Mouse (Mus musculus): Measurements from ENCODE around the gene Itgb4. TPM values are rescaled to one million over a fixed set of nuclear protein-coding genes. Genes with fewer than 3 reads are reported as not detected.

Gene Itgb4
- polyA plus RNA-seq, 2 experiments: 0.11 to 0.17 TPM

DNA sequence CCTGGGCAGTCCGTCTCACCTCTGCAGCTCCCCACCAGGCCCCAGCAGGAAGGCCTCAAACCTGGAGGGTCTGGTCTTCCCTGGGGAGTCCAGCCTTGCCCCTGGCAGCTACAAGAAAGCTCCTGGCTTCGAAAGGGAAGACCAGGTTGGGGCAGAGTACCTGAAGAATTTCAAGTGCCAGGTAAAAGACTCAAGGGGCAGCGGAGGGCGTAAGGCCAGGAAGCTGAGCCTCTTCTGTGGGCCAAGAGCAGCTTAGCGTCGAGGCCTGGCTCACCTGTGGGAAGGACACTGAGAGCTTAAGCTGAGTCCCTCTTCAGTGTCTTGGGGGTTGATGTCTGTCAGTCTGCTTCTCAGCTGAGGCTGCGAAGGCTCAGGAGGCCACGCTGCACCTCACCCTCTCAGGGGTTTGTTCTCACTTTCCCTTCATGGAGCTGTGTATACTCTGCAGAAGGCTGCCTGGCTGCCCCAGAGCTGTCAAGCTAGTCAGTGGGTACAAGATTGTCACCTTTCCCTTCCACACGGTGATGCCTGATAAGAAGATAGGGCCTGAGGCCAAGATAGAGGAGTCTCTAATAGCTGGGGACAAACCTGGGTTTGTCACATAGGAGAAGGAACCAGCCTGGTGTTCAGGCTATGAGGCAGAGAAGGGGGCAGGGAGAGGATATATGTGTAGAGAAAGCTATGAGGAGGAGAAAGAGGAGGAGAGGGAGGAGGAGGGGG, 79.2 kb downstream of the Itgb4 start:
- H3K27ac ChIP-seq: no peak overlapping the region
- peaks cover 61% of the 10 kb centered on the region for H3K36me3 ChIP-seq (replicated peaks; ENCODE audit: control insufficient read depth, insufficient read depth, low read depth)
- no peak overlapping the region for H3K4me3 ChIP-seq (ENCODE audit: insufficient read depth in 1 of 2, low read depth in 2 of 2, low read length in 2 of 2)
- no peak overlapping the region for H3K4me2 ChIP-seq (ENCODE audit: low read depth)
- peaks cover 13 to 28% of the 10 kb centered on the region in 2 experiments for H3K4me1 ChIP-seq (replicated peaks; ENCODE audit: control insufficient read depth in 2 of 2, insufficient read depth in 2 of 2, low read length in 1 of 2)
- ATAC-seq (ENCODE audit: insufficient read depth) (peak; percentile 27; the same call in 1 of the 2 replicates), DNase-seq (ENCODE audit: low read depth in 3 of 3, low spot score in 3 of 3) (no peak)
- H3K9ac ChIP-seq (replicated peaks): no peak overlapping the region; the same call in 1 of the 2 replicates
- TF ChIP-seq EP300 (IDR thresholded peaks at IDR 0.05; ENCODE audit: low read depth): 0 out of 2 replicates have a peak, but pooled peaks have one; percentile 28
- no peak for TF ChIP-seq CTCF (IDR thresholded peaks at IDR 0.05; ENCODE audit: low read depth)
- no peaks in the 10 kb centered on the region for H3K9me3 ChIP-seq (ENCODE audit: control insufficient read depth, low read length)
- WGBS (ENCODE audit: insufficient replicate concordance): 73% methylated on average over 9 of the region's 9 CpGs
- no peaks in the 10 kb centered on the region for H3K27me3 ChIP-seq (ENCODE audit: control insufficient read depth, insufficient read depth, low read length)

DNA sequence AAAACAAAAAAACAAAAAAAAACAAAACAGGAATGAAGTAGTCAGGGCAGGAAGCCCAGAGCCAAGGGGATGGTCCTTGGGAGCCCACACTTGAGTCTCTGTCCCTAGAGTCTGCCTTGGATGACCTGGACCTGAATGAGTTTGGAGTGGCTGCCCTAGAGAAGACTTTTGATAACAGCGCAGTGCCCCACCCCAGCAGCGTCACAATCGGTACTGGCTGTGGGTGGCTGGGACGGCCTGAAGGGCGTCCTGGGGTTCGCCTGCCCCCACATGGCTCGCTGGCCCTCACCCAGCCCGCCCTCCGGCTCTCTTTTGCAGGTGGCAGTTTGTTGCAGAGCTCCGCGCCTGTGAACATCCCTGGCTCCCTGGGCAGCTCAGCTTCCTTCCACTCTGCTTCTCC, 81.4 kb downstream of the Itgb4 start:
- peaks cover 13 to 28% of the 10 kb centered on the region in 2 experiments for H3K4me1 ChIP-seq (replicated peaks; ENCODE audit: control insufficient read depth in 2 of 2, insufficient read depth in 2 of 2, low read length in 1 of 2)
- H3K9ac ChIP-seq (replicated peaks): no peak overlapping the region

DNA sequence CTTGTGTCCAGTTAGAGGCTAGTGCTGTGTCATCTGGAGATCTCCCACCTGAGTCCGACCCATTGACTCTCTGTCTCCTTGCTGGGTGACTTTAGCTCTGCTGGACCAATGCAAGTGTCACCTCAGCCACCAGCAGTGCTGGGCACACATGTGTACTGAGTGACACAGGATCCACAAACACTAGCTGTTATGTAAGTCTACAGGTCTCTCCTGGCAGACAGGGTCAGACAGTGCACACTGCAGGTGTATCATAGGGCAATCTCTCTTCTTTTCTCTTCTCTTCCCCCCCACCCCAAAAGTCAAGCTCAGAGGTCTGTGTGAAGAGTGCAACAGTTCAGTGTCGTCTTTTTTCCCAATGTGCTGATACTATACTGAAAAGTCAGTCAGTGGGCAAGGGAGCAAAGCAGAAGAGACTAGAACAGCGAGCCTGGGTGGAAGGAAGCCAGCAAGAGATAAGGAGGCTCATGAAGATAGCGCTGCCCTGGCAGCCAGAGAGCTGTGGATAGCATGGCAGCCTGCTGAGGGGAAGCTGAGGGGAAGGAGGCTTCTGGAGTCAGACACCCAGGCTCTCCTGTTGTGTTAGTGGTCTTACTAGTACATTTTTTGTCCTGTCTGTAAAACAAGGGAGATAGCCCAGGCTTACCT, 82.8 kb downstream of the Itgb4 start:
- H3K36me3 ChIP-seq (replicated peaks; ENCODE audit: control insufficient read depth, insufficient read depth, low read depth): peaks cover 53% of the 10 kb centered on the region
- DNase-seq (ENCODE audit: low read depth in 3 of 3, low spot score in 3 of 3) (peak in 1 of 3 experiments; percentile 41), ATAC-seq (ENCODE audit: insufficient read depth) (peak; percentile 75)
- H3K27ac ChIP-seq: peak overlapping the region; percentile 50
- H3K4me2 ChIP-seq (ENCODE audit: low read depth): peak overlapping the region; percentile 16
- no peak overlapping the region for H3K9ac ChIP-seq (replicated peaks)
- H3K4me3 ChIP-seq (ENCODE audit: insufficient read depth in 1 of 2, low read depth in 2 of 2, low read length in 2 of 2): no peak overlapping the region
- 23% methylated on average over 4 of the region's 4 CpGs for WGBS (ENCODE audit: insufficient replicate concordance)
- 0 out of 2 replicates have a peak, but pooled peaks have one; percentile 27 for TF ChIP-seq EP300 (IDR thresholded peaks at IDR 0.05; ENCODE audit: low read depth)
- TF ChIP-seq CTCF (IDR thresholded peaks at IDR 0.05; ENCODE audit: low read depth): no peak
- peaks cover 13 to 28% of the 10 kb centered on the region in 2 experiments for H3K4me1 ChIP-seq (replicated peaks; ENCODE audit: control insufficient read depth in 2 of 2, insufficient read depth in 2 of 2, low read length in 1 of 2)
- H3K27me3 ChIP-seq (ENCODE audit: control insufficient read depth, insufficient read depth, low read length): no peaks in the 10 kb centered on the region
- H3K9me3 ChIP-seq (ENCODE audit: control insufficient read depth, low read length): no peaks in the 10 kb centered on the region

More for the DNA sequence above, 81.4 kb downstream of the Itgb4 start:
- Histone ChIP-seq H3K27me3 (ENCODE audit: control insufficient read depth, insufficient read depth, low read length) (no peaks in the 10 kb centered on the region), H3K4me2 (ENCODE audit: low read depth) (no peak overlapping the region), H3K27ac (no peak overlapping the region), H3K9me3 (ENCODE audit: control insufficient read depth, low read length) (no peaks in the 10 kb centered on the region), H3K36me3 (replicated peaks; ENCODE audit: control insufficient read depth, insufficient read depth, low read depth) (peaks cover 58% of the 10 kb centered on the region), H3K4me3 (ENCODE audit: insufficient read depth in 1 of 2, low read depth in 2 of 2, low read length in 2 of 2) (no peak overlapping the region)
- no peak for DNase-seq (ENCODE audit: low read depth in 3 of 3, low spot score in 3 of 3)
- ATAC-seq (ENCODE audit: insufficient read depth): no peak
- 62% methylated on average over 11 of the region's 11 CpGs for WGBS (ENCODE audit: insufficient replicate concordance)
- TF ChIP-seq EP300 (IDR thresholded peaks at IDR 0.05; ENCODE audit: low read depth) (no peak), CTCF (IDR thresholded peaks at IDR 0.05; ENCODE audit: low read depth) (no peak)

Other genes starting within 250 kb of the Itgb4 start
- gene Tmem94, start 209.3 kb upstream of the Itgb4 start, polyA plus RNA-seq (2012; rRNA removed): 11.0 and 13.8 TPM in 2 replicates
- 3.7 and 6.1 TPM in 2 replicates for gene Tmem94, start 209.3 kb upstream of the Itgb4 start, polyA plus RNA-seq (2014; fragmentation: Nextera tagmentation; extraction: Ambion mirVana)
- 7.1 and 7.8 TPM in 2 replicates for gene Caskin2, start 161.1 kb upstream of the Itgb4 start, polyA plus RNA-seq (2012; rRNA removed)
- gene Caskin2, start 161.1 kb upstream of the Itgb4 start, polyA plus RNA-seq (2014; fragmentation: Nextera tagmentation; extraction: Ambion mirVana): 4.9 and 6.1 TPM in 2 replicates
- gene Tsen54, start 160.0 kb upstream of the Itgb4 start, polyA plus RNA-seq (2012; rRNA removed): 12.4 and 12.9 TPM in 2 replicates
- gene Tsen54, start 160.0 kb upstream of the Itgb4 start, polyA plus RNA-seq (2014; fragmentation: Nextera tagmentation; extraction: Ambion mirVana): 9.7 and 12.4 TPM in 2 replicates
- 9.4 and 10.5 TPM in 2 replicates for gene Llgl2, start 150.7 kb upstream of the Itgb4 start, polyA plus RNA-seq (2012; rRNA removed)
- gene Llgl2, start 150.7 kb upstream of the Itgb4 start, polyA plus RNA-seq (2014; fragmentation: Nextera tagmentation; extraction: Ambion mirVana): 7.5 and 9.3 TPM in 2 replicates
- 0.36 and 0.42 TPM in 2 replicates for gene Myo15b, start 116.3 kb upstream of the Itgb4 start, polyA plus RNA-seq (2012; rRNA removed)
- 0.09 and 0.29 TPM in 2 replicates for gene Myo15b, start 116.3 kb upstream of the Itgb4 start, polyA plus RNA-seq (2014; fragmentation: Nextera tagmentation; extraction: Ambion mirVana)
- gene Smim5, start 74.7 kb upstream of the Itgb4 start, polyA plus RNA-seq (2012; rRNA removed): 20.6 and 25.1 TPM in 2 replicates
- 45.3 and 48.8 TPM in 2 replicates for gene Smim5, start 74.7 kb upstream of the Itgb4 start, polyA plus RNA-seq (2014; fragmentation: Nextera tagmentation; extraction: Ambion mirVana)
- gene Smim6, start 62.7 kb upstream of the Itgb4 start, polyA plus RNA-seq (2012; rRNA removed): 1.5 and 1.8 TPM in 2 replicates
- gene Smim6, start 62.7 kb upstream of the Itgb4 start, polyA plus RNA-seq (2014; fragmentation: Nextera tagmentation; extraction: Ambion mirVana): 2.0 and 2.2 TPM in 2 replicates
- 8.7 and 22.6 TPM in 2 replicates for gene Sap30bp, start 41.4 kb upstream of the Itgb4 start, polyA plus RNA-seq (2012; rRNA removed)
- gene Sap30bp, start 41.4 kb upstream of the Itgb4 start, polyA plus RNA-seq (2014; fragmentation: Nextera tagmentation; extraction: Ambion mirVana): 20.0 and 21.2 TPM in 2 replicates
- 6.7 and 7.3 TPM in 2 replicates for gene Recql5, start 41.2 kb upstream of the Itgb4 start, polyA plus RNA-seq (2012; rRNA removed)
- gene Recql5, start 41.2 kb upstream of the Itgb4 start, polyA plus RNA-seq (2014; fragmentation: Nextera tagmentation; extraction: Ambion mirVana): 6.1 and 6.5 TPM in 2 replicates
- gene Galk1, start 38.0 kb downstream of the Itgb4 start, polyA plus RNA-seq (2012; rRNA removed): 55.9 and 59.1 TPM in 2 replicates
- gene Galk1, start 38.0 kb downstream of the Itgb4 start, polyA plus RNA-seq (2014; fragmentation: Nextera tagmentation; extraction: Ambion mirVana): 102 and 113 TPM in 2 replicates
- 173 and 248 TPM in 2 replicates for gene H3f3b, start 53.3 kb downstream of the Itgb4 start, polyA plus RNA-seq (2012; rRNA removed)
- 651 and 676 TPM in 2 replicates for gene H3f3b, start 53.3 kb downstream of the Itgb4 start, polyA plus RNA-seq (2014; fragmentation: Nextera tagmentation; extraction: Ambion mirVana)
- 10.4 and 12.1 TPM in 2 replicates for gene Unk, start 55.6 kb downstream of the Itgb4 start, polyA plus RNA-seq (2012; rRNA removed)
- 6.4 and 7.9 TPM in 2 replicates for gene Unk, start 55.6 kb downstream of the Itgb4 start, polyA plus RNA-seq (2014; fragmentation: Nextera tagmentation; extraction: Ambion mirVana)
- gene Unc13d, start 103.3 kb downstream of the Itgb4 start, polyA plus RNA-seq (2012; rRNA removed): 18.7 and 19.6 TPM in 2 replicates
- 14.9 and 16.8 TPM in 2 replicates for gene Unc13d, start 103.3 kb downstream of the Itgb4 start, polyA plus RNA-seq (2014; fragmentation: Nextera tagmentation; extraction: Ambion mirVana)
- 46.2 and 57.4 TPM in 2 replicates for gene Wbp2, start 112.3 kb downstream of the Itgb4 start, polyA plus RNA-seq (2012; rRNA removed)
- gene Wbp2, start 112.3 kb downstream of the Itgb4 start, polyA plus RNA-seq (2014; fragmentation: Nextera tagmentation; extraction: Ambion mirVana): 74.5 and 87.6 TPM in 2 replicates
- gene Trim47, start 152.5 kb downstream of the Itgb4 start, polyA plus RNA-seq (2012; rRNA removed): 1.8 and 2.0 TPM in 2 replicates
- 2.2 and 3.2 TPM in 2 replicates for gene Trim47, start 152.5 kb downstream of the Itgb4 start, polyA plus RNA-seq (2014; fragmentation: Nextera tagmentation; extraction: Ambion mirVana)
- 1.4 and 1.5 TPM in 2 replicates for gene Trim65, start 156.4 kb downstream of the Itgb4 start, polyA plus RNA-seq (2012; rRNA removed)
- 0.83 and 0.97 TPM in 2 replicates for gene Trim65, start 156.4 kb downstream of the Itgb4 start, polyA plus RNA-seq (2014; fragmentation: Nextera tagmentation; extraction: Ambion mirVana)
- gene Mrpl38, start 164.2 kb downstream of the Itgb4 start, polyA plus RNA-seq (2012; rRNA removed): 17.5 and 24.8 TPM in 2 replicates
- 39.5 and 49.2 TPM in 2 replicates for gene Mrpl38, start 164.2 kb downstream of the Itgb4 start, polyA plus RNA-seq (2014; fragmentation: Nextera tagmentation; extraction: Ambion mirVana)
- 5.8 and 8.7 TPM in 2 replicates for gene Fbf1, start 193.5 kb downstream of the Itgb4 start, polyA plus RNA-seq (2012; rRNA removed)
- gene Fbf1, start 193.5 kb downstream of the Itgb4 start, polyA plus RNA-seq (2014; fragmentation: Nextera tagmentation; extraction: Ambion mirVana): 3.1 and 3.5 TPM in 2 replicates
- 17.7 and 19.6 TPM in 2 replicates for gene Ten1, start 224.1 kb downstream of the Itgb4 start, polyA plus RNA-seq (2012; rRNA removed)
- 27.3 and 29.3 TPM in 2 replicates for gene Ten1, start 224.1 kb downstream of the Itgb4 start, polyA plus RNA-seq (2014; fragmentation: Nextera tagmentation; extraction: Ambion mirVana)
- gene Acox1, start 224.3 kb downstream of the Itgb4 start, polyA plus RNA-seq (2012; rRNA removed): 12.3 and 14.8 TPM in 2 replicates
- gene Acox1, start 224.3 kb downstream of the Itgb4 start, polyA plus RNA-seq (2014; fragmentation: Nextera tagmentation; extraction: Ambion mirVana): 16.6 and 18.6 TPM in 2 replicates

All from liver, embryonic 14.5 days (tissue).